Mouse (Mus musculus) megakaryocyte, embryonic 14.5 days (primary cell): Measurements from ENCODE around the gene 4930572O03Rik. TPM values are rescaled to one million over a fixed set of nuclear protein-coding genes. Genes with fewer than 3 reads are reported as not detected.
"Not testable (repeated sequence)": the region's sequence is repeated elsewhere in the genome, so short reads cannot be mapped to it uniquely, and the experiment has no call there.

ENCODE experiments used
- H3K27me3 ChIP-seq: replicated peaks from 2 replicates; pipeline ENCODE3; 2012; ENCODE audit warnings: inconsistent platforms
- H3K36me3 ChIP-seq: replicated peaks from 2 replicates; pipeline ENCODE3; 2012; ENCODE audit warnings: low read length, inconsistent platforms, mixed read lengths
- H3K4me1 ChIP-seq: 2 replicates; pipeline ENCODE4 v1.6.1; 2012; ENCODE audit warnings: inconsistent platforms
- H3K4me3 ChIP-seq: replicated peaks from 2 replicates; pipeline ENCODE3; 2012; ENCODE audit warnings: moderate library complexity, mild to moderate bottlenecking, inconsistent platforms
- H3K9me3 ChIP-seq: 2 replicates; pipeline ENCODE4 v1.6.1; 2012; ENCODE audit warnings: inconsistent platforms
- polyA plus RNA-seq: library from polyadenylated mRNA; stranded (reverse); fragments of >175 nt; gene quantifications from 2 replicates; pipeline ENCODE4 v1.2.3, GENCODE M21; 2012; ENCODE audit warnings: low replicate concordance; ENCODE audit not compliant: insufficient read depth

4930572O03Rik gene
- polyA plus RNA-seq, 1 experiment, result not detected

GRCm38 (mm10) chr5:15663847-15664246 lies 7.0 kb upstream of the 4930572O03Rik start:
- not testable (repeated sequence) for H3K4me1 ChIP-seq, H3K36me3 ChIP-seq, H3K4me3 ChIP-seq, H3K27me3 ChIP-seq, H3K9me3 ChIP-seq

- not testable (repeated sequence) for H3K27me3 ChIP-seq, H3K4me3 ChIP-seq, H3K36me3 ChIP-seq, H3K9me3 ChIP-seq, H3K4me1 ChIP-seq
Observed at GRCm38 (mm10) chr5:15652334-15652733, 4.5 kb downstream of the 4930572O03Rik start.

DNA sequence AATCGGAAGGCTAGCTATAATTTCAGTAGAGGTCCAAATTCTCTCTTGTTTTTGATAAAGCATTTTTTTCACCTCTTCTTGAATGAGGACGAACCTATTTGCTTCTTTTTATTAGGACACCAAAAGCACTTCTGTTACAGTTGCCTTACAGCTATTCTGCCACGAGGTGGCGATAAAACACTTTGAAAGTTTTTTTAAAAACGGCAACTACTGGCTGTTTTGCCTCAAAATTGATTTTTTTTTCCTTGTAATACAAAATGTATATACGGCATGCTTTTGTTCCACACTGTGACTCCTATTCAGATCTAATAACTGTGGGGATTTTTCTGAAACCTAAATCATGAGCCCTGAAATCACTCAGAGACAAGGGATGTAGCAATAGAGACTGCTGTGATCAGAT lies 11.2 kb downstream of the 4930572O03Rik start:
- H3K9me3 ChIP-seq, H3K36me3 ChIP-seq, H3K27me3 ChIP-seq, H3K4me3 ChIP-seq, H3K4me1 ChIP-seq: not testable (repeated sequence)

- not testable (repeated sequence) for H3K27me3 ChIP-seq, H3K36me3 ChIP-seq, H3K4me1 ChIP-seq, H3K9me3 ChIP-seq, H3K4me3 ChIP-seq
Observed at GRCm38 (mm10) chr5:15637637-15638036, 19.2 kb downstream of the 4930572O03Rik start.

- not testable (repeated sequence) for H3K4me1 ChIP-seq, H3K27me3 ChIP-seq, H3K4me3 ChIP-seq, H3K9me3 ChIP-seq, H3K36me3 ChIP-seq
Observed at GRCm38 (mm10) chr5:15630068-15630467, 26.8 kb downstream of the 4930572O03Rik start.

- H3K9me3 ChIP-seq, H3K4me1 ChIP-seq, H3K36me3 ChIP-seq, H3K27me3 ChIP-seq, H3K4me3 ChIP-seq: not testable (repeated sequence)
Observed at GRCm38 (mm10) chr5:15628136-15628535, 28.7 kb downstream of the 4930572O03Rik start.

DNA sequence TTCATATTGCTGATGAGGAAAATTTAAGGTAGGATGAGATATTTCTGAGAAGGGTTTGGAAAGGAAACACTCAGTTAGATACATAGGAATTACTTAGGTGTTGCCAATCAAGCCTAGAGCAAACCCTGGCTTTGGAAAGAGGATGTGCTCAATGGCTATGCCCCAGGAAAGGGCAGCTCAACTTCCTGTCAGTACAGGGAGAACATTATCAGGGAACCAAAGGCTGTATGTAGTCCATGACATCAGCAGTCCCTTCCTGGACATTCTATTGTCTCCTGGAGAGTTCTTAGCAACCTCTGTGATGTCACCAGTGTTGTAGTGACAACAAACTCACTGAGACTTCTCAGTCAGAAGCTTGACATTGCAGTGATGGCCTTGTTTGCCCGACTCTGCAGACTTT lies 38.1 kb downstream of the 4930572O03Rik start, which contains the start of gene Speer4d:
Gene Speer4d (plus strand): TSS at position 301 of the 400 bp plus-strand sequence.
- not testable (repeated sequence) for H3K9me3 ChIP-seq, H3K4me1 ChIP-seq, H3K36me3 ChIP-seq, H3K4me3 ChIP-seq, H3K27me3 ChIP-seq

DNA sequence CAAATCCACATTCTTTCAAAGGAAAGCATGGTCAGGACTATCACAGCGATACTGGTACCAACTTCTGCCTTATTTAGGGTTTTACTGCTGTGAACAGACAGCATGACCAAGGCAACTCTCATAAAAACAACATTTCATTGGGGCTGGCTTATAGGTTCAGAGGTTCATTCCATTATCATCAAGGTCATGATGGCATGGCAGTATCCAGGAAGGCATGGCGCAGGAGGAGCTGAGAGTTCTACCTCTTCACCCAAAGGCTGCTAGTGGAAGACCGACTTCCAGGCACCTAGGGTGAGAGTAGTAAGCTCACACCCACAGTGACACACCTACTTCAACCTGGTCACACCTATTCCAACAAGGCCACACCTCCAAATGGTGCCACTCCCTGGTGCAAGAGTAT lies 40.7 kb downstream of the 4930572O03Rik start:
- H3K4me3 ChIP-seq, H3K36me3 ChIP-seq, H3K9me3 ChIP-seq, H3K27me3 ChIP-seq, H3K4me1 ChIP-seq: not testable (repeated sequence)

DNA sequence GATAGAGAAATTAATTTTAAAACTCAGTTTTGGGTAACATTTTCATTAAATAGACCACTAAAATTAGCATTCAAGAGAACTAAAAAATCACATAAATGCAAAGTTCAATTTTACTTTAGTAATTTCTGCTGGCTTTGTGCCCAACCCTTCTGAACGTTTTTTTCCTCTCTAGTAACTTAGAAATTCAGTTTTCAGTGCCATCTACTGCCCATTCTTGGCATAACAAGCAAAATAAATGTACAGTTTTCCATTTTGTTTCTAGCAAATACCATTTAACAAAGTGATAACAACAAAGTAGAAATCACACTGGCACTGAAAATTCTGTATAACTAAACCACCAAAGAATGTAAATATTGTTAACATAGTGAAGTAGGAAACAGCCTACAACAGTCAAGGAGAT lies 46.2 kb downstream of the 4930572O03Rik start:
- not testable (repeated sequence) for H3K9me3 ChIP-seq, H3K27me3 ChIP-seq, H3K4me3 ChIP-seq, H3K4me1 ChIP-seq, H3K36me3 ChIP-seq

DNA sequence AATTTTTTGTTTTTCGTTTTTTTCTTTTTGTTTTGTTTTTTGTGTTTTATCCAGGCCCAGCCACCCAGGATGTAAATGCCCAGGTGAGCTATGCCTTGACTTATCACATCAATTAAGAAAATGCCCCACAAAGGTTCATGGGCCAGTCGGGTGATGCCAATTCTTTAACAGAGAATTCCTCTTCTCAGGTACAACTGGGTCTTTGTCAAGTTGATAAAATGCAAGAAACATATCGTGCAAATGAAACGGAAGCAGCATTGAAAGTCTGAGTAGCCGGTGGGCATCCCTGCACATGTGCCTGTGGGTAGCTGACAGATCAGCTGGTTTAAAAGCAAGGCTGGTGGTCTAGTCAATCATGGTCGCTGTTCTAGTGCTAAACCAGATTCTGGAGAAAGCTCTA lies 50.2 kb downstream of the 4930572O03Rik start:
- not testable (repeated sequence) for H3K4me1 ChIP-seq, H3K9me3 ChIP-seq, H3K27me3 ChIP-seq, H3K4me3 ChIP-seq, H3K36me3 ChIP-seq

DNA sequence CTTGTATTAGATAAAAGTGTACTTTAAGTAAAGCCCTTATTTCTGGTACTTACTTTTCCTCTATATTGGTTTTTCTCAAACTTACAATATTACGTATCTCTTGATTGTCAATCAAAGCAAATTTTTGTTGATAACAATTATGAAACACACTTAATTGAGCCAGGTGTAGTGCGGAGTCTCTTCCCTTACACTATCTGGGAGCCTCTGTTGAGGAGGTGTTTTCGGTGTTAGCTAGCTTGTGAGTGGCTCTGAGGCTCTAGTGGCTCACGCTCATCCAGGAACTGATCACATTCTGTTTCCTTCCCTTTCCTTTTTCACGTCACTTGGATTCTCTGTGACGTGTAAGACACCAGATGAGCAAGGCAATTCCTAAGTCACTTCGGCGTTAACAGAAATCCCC lies 53.3 kb downstream of the 4930572O03Rik start:
- not testable (repeated sequence) for H3K36me3 ChIP-seq, H3K27me3 ChIP-seq, H3K4me3 ChIP-seq, H3K4me1 ChIP-seq, H3K9me3 ChIP-seq

DNA sequence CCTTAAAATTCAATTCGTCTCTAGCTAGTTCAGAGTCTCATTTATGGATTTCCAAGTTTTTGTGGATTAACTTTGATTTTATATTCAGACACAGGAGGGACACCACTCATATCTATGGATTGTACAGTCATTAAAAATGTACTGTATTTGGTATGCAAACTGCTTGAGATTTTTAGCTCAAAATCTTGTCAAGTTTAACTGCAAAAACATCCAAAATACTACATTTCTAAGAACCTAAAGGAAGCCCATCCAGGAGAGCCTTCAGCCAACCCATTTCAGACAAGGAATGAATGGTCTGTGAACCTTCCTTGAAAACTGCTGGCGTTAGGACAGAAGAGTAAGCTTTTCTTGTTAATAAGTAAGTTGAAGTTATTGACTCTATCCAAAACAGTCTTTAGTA lies 53.9 kb downstream of the 4930572O03Rik start:
- not testable (repeated sequence) for H3K27me3 ChIP-seq, H3K4me3 ChIP-seq, H3K36me3 ChIP-seq, H3K9me3 ChIP-seq, H3K4me1 ChIP-seq

- H3K36me3 ChIP-seq, H3K27me3 ChIP-seq, H3K4me3 ChIP-seq, H3K9me3 ChIP-seq, H3K4me1 ChIP-seq: not testable (repeated sequence)
Observed at GRCm38 (mm10) chr5:15602424-15602947, 54.4 kb downstream of the 4930572O03Rik start.

Other genes starting within 250 kb of the 4930572O03Rik start
- not detected in 2 replicates for gene Gm21149, start 180.5 kb downstream of the 4930572O03Rik start, polyA plus RNA-seq
- not detected in 2 replicates for gene Gm21190, start 127.8 kb downstream of the 4930572O03Rik start, polyA plus RNA-seq
- not detected in 2 replicates for gene Gm21083, start 79.7 kb downstream of the 4930572O03Rik start, polyA plus RNA-seq
- not detected in 2 replicates for gene Speer4d, start 38.0 kb downstream of the 4930572O03Rik start, polyA plus RNA-seq
- not detected in 2 replicates for gene Speer4c, start 57.2 kb upstream of the 4930572O03Rik start, polyA plus RNA-seq